Mouse (Mus musculus): ENCODE data around the gene Cd81. TPM values are rescaled to one million over a fixed set of nuclear protein-coding genes. Genes with fewer than 3 reads are reported as not detected.

Cd81 gene
- polyA plus RNA-seq (2017; shearing (Covaris generic)), result 198 TPM

GRCm38 (mm10) chr7:143052626-143053007 is at the start of gene Cd81:
Gene Cd81 (plus strand): TSS chr7:143052739.

GRCm38 (mm10) chr7:143004727-143005343 is 47.7 kb upstream of the Cd81 start, which contains the start of gene Tspan32:
Gene Tspan32 (plus strand): TSS chr7:143005046.

GRCm38 (mm10) chr7:143068882-143069591 is 16.5 kb downstream of the Cd81 start, which contains the start of gene Tssc4:
Gene Tssc4 (plus strand): TSS chr7:143069249.

GRCm38 (mm10) chr7:143094592-143095553 is 42.3 kb downstream of the Cd81 start, which contains the start of gene Trpm5:
Gene Trpm5 (minus strand): TSS chr7:143094642.

GRCm38 (mm10) chr7:143106062-143106461 is 53.5 kb downstream of the Cd81 start, which contains the start of gene Kcnq1:
Gene Kcnq1 (plus strand): TSS chr7:143106362.

Other genes starting within 250 kb of the Cd81 start
- not detected for gene Th, start 121.6 kb upstream of the Cd81 start, polyA plus RNA-seq (2017; shearing (Covaris generic))
- gene Ascl2, start 83.5 kb upstream of the Cd81 start, polyA plus RNA-seq (2017; shearing (Covaris generic)), result 2.2 TPM
- 732 TPM for gene Tspan32, start 47.7 kb upstream of the Cd81 start, polyA plus RNA-seq (2017; shearing (Covaris generic))
- 62.1 TPM for gene Tssc4, start 16.5 kb downstream of the Cd81 start, polyA plus RNA-seq (2017; shearing (Covaris generic))
- not detected for gene Trpm5, start 41.9 kb downstream of the Cd81 start, polyA plus RNA-seq (2017; shearing (Covaris generic))
- gene Kcnq1, start 53.6 kb downstream of the Cd81 start, polyA plus RNA-seq (2017; shearing (Covaris generic)), result not detected

Data from CD4-positive, CD25-positive, alpha-beta regulatory T cell, adult 9 weeks (primary cell).